Mouse (Mus musculus) forebrain, embryonic 13.5 days (tissue): ENCODE data around the gene Swi5. TPM values are rescaled to one million over a fixed set of nuclear protein-coding genes. Genes with fewer than 3 reads are reported as not detected.

Experiments used
- ATAC-seq: fragments of 200-750 bp; cut with Nextera tagmentation; 2 replicates; pipeline ENCODE4 v1.8.0; 2017
- H3K27ac ChIP-seq: fragments of 300-500 bp; sonication (generic); 2 replicates; pipeline ENCODE4 v1.5.1; 2015; ENCODE audit warnings: inconsistent platforms, mild to moderate bottlenecking, moderate library complexity
- H3K27me3 ChIP-seq: fragments of 300-500 bp; sonication (generic); 2 replicates; pipeline ENCODE4 v1.6.1; 2015; ENCODE audit warnings: mild to moderate bottlenecking, inconsistent platforms
- H3K36me3 ChIP-seq: fragments of 300-500 bp; sonication (generic); 2 replicates; pipeline ENCODE4 v1.6.1; 2015; ENCODE audit warnings: mild to moderate bottlenecking, inconsistent platforms; ENCODE audit not compliant: poor library complexity, severe bottlenecking
- H3K4me1 ChIP-seq: fragments of 300-500 bp; sonication (generic); 2 replicates; pipeline ENCODE4 v1.6.1; 2015; ENCODE audit warnings: inconsistent platforms
- H3K4me2 ChIP-seq: fragments of 300-500 bp; sonication (generic); 2 replicates; pipeline ENCODE4 v1.6.1; 2015; ENCODE audit warnings: inconsistent platforms, mild to moderate bottlenecking, moderate library complexity
- H3K4me3 ChIP-seq: fragments of 300-500 bp; sonication (generic); 2 replicates; pipeline ENCODE4 v1.5.1; 2015; ENCODE audit warnings: mild to moderate bottlenecking, inconsistent platforms
- H3K9ac ChIP-seq: fragments of 300-500 bp; sonication (generic); 2 replicates; pipeline ENCODE4 v1.6.1; 2015; ENCODE audit warnings: mild to moderate bottlenecking, inconsistent platforms
- H3K9me3 ChIP-seq: fragments of 300-500 bp; sonication (generic); replicated peaks from 2 replicates; pipeline ENCODE4 v1.6.1; 2016; ENCODE audit warnings: inconsistent platforms
- WGBS: fragments of 180-500 bp; shearing (Covaris S2); methylation state at CpG from one replicate; pipeline ENCODE4 v1.1.7; 2015; 5-methylcytosine and 5-hydroxymethylcytosine counted together
- polyA plus RNA-seq: library from polyadenylated mRNA; unstranded; fragments of >200 nt; fragmentation: Nextera tagmentation; extraction: Ambion mirVana; gene quantifications from 2 replicates; pipeline ENCODE4 v1.2.1, GENCODE M21; 2015

Gene Swi5
- polyA plus RNA-seq, 1 experiment from 2014 or later: 470 TPM

GRCm38 (mm10) chr2:32319586-32320580, 32.0 kb upstream of the Swi5 start:
- H3K4me2 ChIP-seq: no peak overlapping the region
- 61% methylated on average over 9 of the region's 9 CpGs for WGBS
- no peak overlapping the region for H3K4me3 ChIP-seq
- H3K9ac ChIP-seq: no peak overlapping the region
- no peaks in the 10 kb centered on the region for H3K9me3 ChIP-seq
- ATAC-seq: no peak
- peaks cover 9% of the 10 kb centered on the region; the same call in 1 of the 2 replicates for H3K27me3 ChIP-seq
- peaks cover 40% of the 10 kb centered on the region for H3K4me1 ChIP-seq
- H3K36me3 ChIP-seq: peaks cover under 1% of the 10 kb centered on the region; the same call in 1 of the 2 replicates
- no peak overlapping the region for H3K27ac ChIP-seq

DNA sequence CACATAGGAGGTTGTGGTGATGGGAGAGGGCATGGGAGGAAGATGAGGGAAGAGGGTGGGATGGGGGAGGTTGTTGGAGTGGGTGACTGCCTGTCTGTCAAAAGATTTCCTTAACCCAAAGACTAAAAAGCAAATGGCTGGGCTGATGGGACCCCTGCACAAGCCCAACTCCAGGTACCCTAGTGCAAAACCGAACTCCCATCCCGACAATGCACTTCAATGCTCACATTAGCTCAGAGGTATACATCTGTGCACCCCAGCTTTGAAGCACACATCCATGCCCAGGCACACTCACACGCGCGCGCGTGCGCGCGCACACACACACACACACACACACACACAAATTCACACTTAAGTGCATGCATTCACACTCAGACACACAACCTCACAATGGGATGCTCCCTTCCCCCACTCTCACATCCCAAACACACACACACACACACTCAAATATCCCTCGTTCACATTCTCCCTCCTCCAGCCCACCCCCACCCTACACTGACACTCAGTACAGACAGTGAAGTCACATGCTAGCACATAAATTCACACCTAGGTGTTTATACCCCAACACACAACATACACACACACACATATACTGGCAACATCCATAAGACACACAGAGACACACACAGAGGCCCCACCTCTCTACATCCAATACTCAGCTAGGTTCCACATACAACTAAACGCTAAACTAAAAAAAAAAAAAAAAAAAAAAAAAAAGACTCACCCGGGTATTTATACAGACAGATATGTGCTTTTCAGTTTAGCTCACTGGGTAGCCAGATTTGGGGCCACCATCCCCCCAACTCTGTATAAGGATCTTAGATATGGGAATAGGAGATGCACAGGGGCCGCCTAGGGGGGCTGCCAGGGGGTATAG, 31.1 kb upstream of the Swi5 start:
- ATAC-seq: no peak
- Histone ChIP-seq H3K9me3 (no peaks in the 10 kb centered on the region), H3K36me3 (peaks cover 4% of the 10 kb centered on the region; the same call in 1 of the 2 replicates), H3K4me3 (peak overlapping the region; percentile 10; the same call in 1 of the 2 replicates), H3K4me2 (peak overlapping the region; percentile 48), H3K4me1 (peaks cover 40% of the 10 kb centered on the region), H3K27ac (no peak overlapping the region), H3K27me3 (peaks cover 12% of the 10 kb centered on the region; the same call in 1 of the 2 replicates), H3K9ac (no peak overlapping the region)
- 79% methylated on average over 14 of the region's 14 CpGs for WGBS

DNA sequence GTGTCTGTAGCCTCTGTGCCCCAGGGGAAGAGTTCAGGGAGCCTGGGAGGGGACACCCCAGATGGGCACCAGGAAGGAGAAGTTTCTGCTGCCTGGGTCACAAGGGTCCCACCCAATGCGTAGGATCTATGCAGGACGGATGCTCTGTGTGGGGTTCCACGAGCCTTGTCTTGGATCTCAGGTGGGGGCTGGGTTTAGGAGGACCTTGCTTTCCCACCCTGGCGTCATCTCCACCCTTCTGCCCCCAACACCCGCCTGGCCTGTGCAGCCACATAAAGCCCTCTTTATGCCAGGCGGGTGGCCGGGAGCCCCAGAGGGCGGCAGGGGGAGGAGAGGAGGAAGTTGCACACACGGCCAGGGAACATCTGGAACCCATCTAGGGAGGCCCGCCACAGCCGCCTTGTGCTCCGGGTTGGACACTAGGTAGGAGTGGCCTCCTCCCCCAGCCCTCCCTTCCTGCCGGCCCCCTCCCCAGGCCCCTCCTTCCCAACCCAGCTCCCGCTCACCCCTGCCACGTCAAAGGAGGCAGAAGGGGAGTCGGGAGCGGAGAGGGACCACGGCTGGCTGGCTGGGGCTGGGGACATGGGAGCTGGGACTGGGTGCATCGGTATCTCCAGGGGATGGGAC, 30.0 kb upstream of the Swi5 start:
- Histone ChIP-seq H3K4me2 (peak overlapping the region; percentile 48), H3K9ac (peak overlapping the region; percentile 57), H3K9me3 (no peaks in the 10 kb centered on the region), H3K4me3 (peak overlapping the region; percentile 10), H3K36me3 (peaks cover 4% of the 10 kb centered on the region; the same call in 1 of the 2 replicates), H3K27ac (no peak overlapping the region), H3K4me1 (peaks cover 34% of the 10 kb centered on the region), H3K27me3 (peaks cover 18% of the 10 kb centered on the region)
- WGBS: 9% methylated on average over 19 of the region's 19 CpGs
- peak; percentile 9; the same call in 1 of the 2 replicates for ATAC-seq

DNA sequence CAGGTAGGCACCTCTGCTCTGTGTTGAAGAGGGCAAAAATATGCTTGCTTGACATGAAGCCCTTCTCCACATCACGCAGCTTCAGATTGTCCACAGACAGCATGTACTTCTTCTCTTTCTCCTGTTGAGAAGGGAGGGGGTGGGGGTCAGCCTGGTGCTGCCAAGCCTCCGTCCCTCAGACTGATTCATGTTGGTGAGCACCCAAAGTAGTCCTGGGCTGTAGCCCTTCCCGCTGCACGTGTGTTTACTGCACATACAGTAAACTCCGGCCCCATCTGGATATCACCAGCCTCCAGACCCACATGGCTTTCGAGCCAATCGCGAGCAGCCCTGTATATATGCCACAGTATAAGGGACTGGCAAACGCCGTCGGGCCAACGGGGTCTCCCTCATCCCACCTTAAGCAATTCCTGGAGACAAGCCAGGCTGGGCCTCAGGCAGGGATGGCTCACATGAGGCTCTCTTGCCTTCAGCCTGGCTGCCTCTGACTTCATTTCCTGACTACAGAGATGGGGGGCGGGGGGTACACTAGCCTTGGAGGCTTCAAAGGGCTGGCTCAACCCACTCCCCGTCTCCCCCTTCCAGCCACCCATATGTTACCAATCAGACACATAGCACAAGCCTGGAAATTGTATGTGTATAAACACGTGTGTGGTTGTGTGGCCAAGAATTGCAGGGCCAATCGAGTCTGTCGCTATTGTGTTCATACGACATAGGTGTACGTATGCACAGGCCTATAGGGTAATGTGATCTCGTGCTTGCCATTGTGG, 29.2 kb upstream of the Swi5 start:
- peaks cover 4% of the 10 kb centered on the region; the same call in 1 of the 2 replicates for H3K36me3 ChIP-seq
- WGBS: 77% methylated on average over 20 of the region's 20 CpGs

GRCm38 (mm10) chr2:32315751-32316150, 27.9 kb upstream of the Swi5 start:
- H3K4me3 ChIP-seq: no peak overlapping the region
- H3K4me1 ChIP-seq: peaks cover 40% of the 10 kb centered on the region
- H3K9me3 ChIP-seq: no peaks in the 10 kb centered on the region
- no peak overlapping the region for H3K4me2 ChIP-seq
- peaks cover 27% of the 10 kb centered on the region for H3K27me3 ChIP-seq
- peaks cover 4% of the 10 kb centered on the region; the same call in 1 of the 2 replicates for H3K36me3 ChIP-seq
- WGBS: 17% methylated on average over 8 of the region's 8 CpGs
- no peak overlapping the region for H3K9ac ChIP-seq
- no peak for ATAC-seq
- H3K27ac ChIP-seq: no peak overlapping the region

More for the DNA sequence above, 29.2 kb upstream of the Swi5 start:
- Histone ChIP-seq H3K9ac (no peak overlapping the region), H3K27ac (no peak overlapping the region), H3K4me2 (no peak overlapping the region), H3K4me3 (no peak overlapping the region), H3K27me3 (peaks cover 22% of the 10 kb centered on the region), H3K9me3 (no peaks in the 10 kb centered on the region), H3K4me1 (peaks cover 33% of the 10 kb centered on the region)
- no peak for ATAC-seq

DNA sequence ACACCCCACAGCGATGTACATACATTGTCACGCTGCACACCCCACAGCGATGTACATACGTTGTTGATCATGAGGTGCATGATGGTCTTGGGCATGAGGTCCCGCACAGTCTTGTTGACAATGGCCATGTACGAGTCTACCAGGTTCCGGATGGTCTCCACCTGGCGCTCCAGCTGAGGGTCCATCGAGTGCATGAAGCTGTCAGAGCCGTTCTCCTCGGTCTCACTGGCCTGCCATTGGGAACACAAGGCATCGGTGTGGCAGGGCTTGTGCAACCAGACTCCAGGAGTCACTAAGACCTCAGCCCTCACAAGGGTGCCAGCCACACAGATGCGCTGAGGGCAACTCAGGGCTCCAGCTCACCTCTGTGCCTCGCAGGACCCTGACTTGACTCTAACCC, 27.0 kb upstream of the Swi5 start:
- no peak overlapping the region for H3K4me2 ChIP-seq
- H3K4me3 ChIP-seq: no peak overlapping the region
- H3K27me3 ChIP-seq: peaks cover 32% of the 10 kb centered on the region
- H3K36me3 ChIP-seq: peaks cover 12% of the 10 kb centered on the region
- 94% methylated on average over 14 of the region's 14 CpGs for WGBS
- ATAC-seq: no peak
- H3K27ac ChIP-seq: no peak overlapping the region
- peaks cover 40% of the 10 kb centered on the region for H3K4me1 ChIP-seq
- no peak overlapping the region for H3K9ac ChIP-seq
- no peaks in the 10 kb centered on the region for H3K9me3 ChIP-seq

DNA sequence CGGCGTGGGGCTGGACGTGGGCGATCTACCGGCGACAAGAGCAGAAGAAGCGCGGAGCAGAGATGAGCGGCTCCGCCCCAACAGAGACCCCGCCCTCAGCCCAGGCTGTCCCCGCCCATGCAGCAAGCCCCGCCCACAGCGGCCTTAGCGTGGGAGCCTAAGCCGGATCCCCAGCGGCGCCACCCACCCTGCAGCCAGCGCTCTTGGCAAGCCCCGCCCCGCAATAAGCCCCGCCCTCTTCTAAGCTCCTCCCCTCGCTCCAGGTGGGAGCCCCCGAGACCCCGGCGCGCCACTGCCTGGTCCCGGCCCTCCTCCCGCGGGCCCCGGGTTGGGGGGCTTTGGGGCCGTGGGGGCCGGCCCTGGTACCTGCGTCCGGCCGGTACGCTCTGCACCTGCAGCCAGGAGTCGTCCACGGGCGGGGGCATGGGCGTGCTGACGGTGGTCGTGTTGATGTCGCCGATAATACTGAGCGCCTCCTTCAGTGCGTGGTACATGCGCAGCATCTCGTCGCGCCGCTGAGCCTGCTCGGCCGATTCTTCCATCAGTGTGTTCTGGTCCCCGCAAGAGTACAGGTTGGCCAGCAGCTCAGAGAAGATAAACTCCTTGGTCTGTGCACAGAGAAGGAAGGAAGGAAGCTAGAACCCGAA, 24.6 kb upstream of the Swi5 start:
- H3K27ac ChIP-seq: no peak overlapping the region

DNA sequence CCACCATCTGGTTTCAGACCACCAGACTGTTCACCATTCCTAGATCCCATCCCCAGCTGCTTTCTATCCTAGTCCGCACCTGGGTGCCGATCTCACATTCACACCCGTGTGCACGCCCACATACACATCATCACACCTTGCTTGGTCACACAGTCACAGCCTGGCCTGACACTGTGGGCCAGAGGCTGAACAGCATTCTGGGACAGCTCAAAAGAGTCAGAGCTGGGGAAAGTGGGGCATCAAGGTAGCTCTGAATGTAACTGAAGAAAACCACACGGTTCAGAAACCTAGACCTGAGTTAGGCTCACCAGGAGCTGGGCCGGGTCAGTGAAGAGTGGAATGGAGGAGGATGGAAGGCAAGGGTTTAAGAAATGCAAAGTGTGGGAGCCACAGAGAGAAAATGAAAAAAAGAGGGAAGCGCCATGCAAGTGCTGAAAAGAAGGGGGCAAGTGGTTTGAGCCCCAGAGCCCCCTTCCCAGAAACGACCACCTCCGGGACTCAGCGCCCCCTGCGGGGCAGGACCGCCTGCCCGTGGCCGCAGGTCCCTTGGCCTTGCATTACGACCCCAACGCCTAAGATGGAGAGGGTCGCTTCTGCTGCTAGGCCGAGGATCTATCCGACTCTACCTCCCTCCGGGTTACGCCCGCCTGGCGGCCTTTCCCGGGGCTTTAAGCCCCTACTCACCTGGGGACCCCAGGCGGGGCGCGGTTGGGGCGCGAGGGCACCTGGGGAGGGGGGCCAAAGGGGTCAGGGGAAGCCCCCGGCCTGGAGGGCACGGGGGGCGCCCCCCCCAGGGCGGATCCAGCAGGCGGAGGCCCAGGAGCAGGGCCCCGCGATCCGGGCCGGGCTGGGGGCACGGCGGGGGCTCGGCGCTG, 23.8 kb upstream of the Swi5 start:
- 12% methylated on average over 33 of the region's 42 CpGs for WGBS
- Histone ChIP-seq H3K27me3 (peaks cover 25% of the 10 kb centered on the region), H3K36me3 (peaks cover 39% of the 10 kb centered on the region), H3K9me3 (no peaks in the 10 kb centered on the region), H3K4me2 (peak overlapping the region; percentile 98), H3K4me1 (peaks cover 18% of the 10 kb centered on the region), H3K27ac (no peak overlapping the region), H3K4me3 (peak overlapping the region; percentile 60), H3K9ac (peak overlapping the region; percentile 81)
- peak; percentile 8; the same call in 1 of the 2 replicates for ATAC-seq

More for the DNA sequence above, 24.6 kb upstream of the Swi5 start:
- peak; percentile 80 for ATAC-seq
- peak overlapping the region; percentile 81 for H3K9ac ChIP-seq
- H3K4me3 ChIP-seq: peak overlapping the region; percentile 60
- H3K36me3 ChIP-seq: peaks cover 32% of the 10 kb centered on the region
- peak overlapping the region; percentile 98 for H3K4me2 ChIP-seq
- WGBS: under 1% methylated on average over 40 of the region's 56 CpGs
- peaks cover 25% of the 10 kb centered on the region for H3K4me1 ChIP-seq
- no peaks in the 10 kb centered on the region for H3K9me3 ChIP-seq
- H3K27me3 ChIP-seq: peaks cover 25% of the 10 kb centered on the region

- peaks cover 18% of the 10 kb centered on the region for H3K4me1 ChIP-seq
- no peak overlapping the region for H3K4me2 ChIP-seq
- no peak overlapping the region for H3K4me3 ChIP-seq
- no peak overlapping the region for H3K27ac ChIP-seq
- H3K9ac ChIP-seq: no peak overlapping the region
- ATAC-seq: no peak
- 92% methylated on average over 18 of the region's 18 CpGs for WGBS
- no peaks in the 10 kb centered on the region for H3K9me3 ChIP-seq
- H3K36me3 ChIP-seq: peaks cover 53% of the 10 kb centered on the region
- H3K27me3 ChIP-seq: peaks cover 25% of the 10 kb centered on the region
Observed at GRCm38 (mm10) chr2:32310096-32310845, 22.4 kb upstream of the Swi5 start.
